Mouse (Mus musculus) hindbrain, embryonic 15.5 days (tissue): ENCODE measurements at regions not wholly inside any gene's neighbourhood (a gene's known extent, or its start where the extent isn't known, plus 50 kb on each side); places are given as distances from the start of the nearest gene placed in this dataset.

Source experiments
- ATAC-seq: fragments of 200-750 bp; cut with Nextera tagmentation; 2 replicates; pipeline ENCODE4 v1.8.0; 2017; ENCODE audit warnings: low read depth, moderate number of reproducible peaks, moderate TSS enrichment; ENCODE audit not compliant: low FRiP score
- H3K27ac ChIP-seq: fragments of 300-500 bp; sonication (generic); replicated peaks from 2 replicates; pipeline ENCODE4 v1.5.1; 2015; ENCODE audit warnings: mild to moderate bottlenecking, inconsistent platforms
- H3K27me3 ChIP-seq: fragments of 300-500 bp; sonication (generic); 2 replicates; pipeline ENCODE4 v1.6.1; 2015; ENCODE audit warnings: control low read depth, inconsistent platforms
- H3K36me3 ChIP-seq: fragments of 300-500 bp; sonication (generic); 2 replicates; pipeline ENCODE4 v1.6.1; 2015; ENCODE audit warnings: control low read depth, inconsistent platforms
- H3K4me1 ChIP-seq: fragments of 300-500 bp; sonication (generic); replicated peaks from 2 replicates; pipeline ENCODE4 v1.6.1; 2015; ENCODE audit warnings: control low read depth, inconsistent platforms
- H3K4me2 ChIP-seq: fragments of 300-500 bp; sonication (generic); 2 replicates; pipeline ENCODE4 v1.6.1; 2015; ENCODE audit warnings: moderate library complexity, mild to moderate bottlenecking, inconsistent platforms
- H3K4me3 ChIP-seq: fragments of 300-500 bp; sonication (generic); 2 replicates; pipeline ENCODE4 v1.5.1; 2015; ENCODE audit warnings: mild to moderate bottlenecking, inconsistent platforms
- H3K9ac ChIP-seq: fragments of 300-500 bp; sonication (generic); 2 replicates; pipeline ENCODE4 v1.6.1; 2015; ENCODE audit warnings: inconsistent platforms
- H3K9me3 ChIP-seq: fragments of 300-500 bp; sonication (generic); 2 replicates; pipeline ENCODE4 v1.6.1; 2016; ENCODE audit warnings: control low read depth, inconsistent platforms
- WGBS: fragments of 180-500 bp; shearing (Covaris S2); methylation state at CpG from one replicate; pipeline ENCODE4 v1.1.7; 2015; 5-methylcytosine and 5-hydroxymethylcytosine counted together

GRCm38 (mm10) chr12:95937705-95938104, 245.7 kb downstream of the Flrt2 start:
- H3K27ac ChIP-seq: no peak overlapping the region
- no peaks in the 10 kb centered on the region for H3K36me3 ChIP-seq
- no peak overlapping the region for H3K4me3 ChIP-seq
- no peaks in the 10 kb centered on the region for H3K27me3 ChIP-seq
- no peaks in the 10 kb centered on the region for H3K9me3 ChIP-seq
- H3K4me2 ChIP-seq: no peak overlapping the region
- H3K9ac ChIP-seq: no peak overlapping the region
- 73% methylated on average over 4 of the region's 4 CpGs for WGBS
- no peak for ATAC-seq
- H3K4me1 ChIP-seq: no peaks in the 10 kb centered on the region

GRCm38 (mm10) chr12:95940465-95941012, 248.5 kb downstream of the Flrt2 start:
- H3K4me3 ChIP-seq: no peak overlapping the region
- no peaks in the 10 kb centered on the region for H3K36me3 ChIP-seq
- no peaks in the 10 kb centered on the region for H3K9me3 ChIP-seq
- peak; percentile 45; the same call in 1 of the 2 replicates for ATAC-seq
- H3K9ac ChIP-seq: no peak overlapping the region
- no peak overlapping the region for H3K4me2 ChIP-seq
- no peaks in the 10 kb centered on the region for H3K27me3 ChIP-seq
- H3K4me1 ChIP-seq: no peaks in the 10 kb centered on the region
- 86% methylated on average over 1 of the region's 1 CpGs for WGBS
- H3K27ac ChIP-seq: no peak overlapping the region

- Histone ChIP-seq H3K27ac (no peak overlapping the region), H3K4me1 (no peaks in the 10 kb centered on the region), H3K4me2 (no peak overlapping the region), H3K9me3 (no peaks in the 10 kb centered on the region), H3K27me3 (peaks cover 11% of the 10 kb centered on the region; the same call in 1 of the 2 replicates), H3K36me3 (no peaks in the 10 kb centered on the region), H3K9ac (no peak overlapping the region), H3K4me3 (no peak overlapping the region)
- ATAC-seq: no peak
- 59% methylated on average over 6 of the region's 6 CpGs for WGBS
Observed at GRCm38 (mm10) chr12:95959786-95960504, 267.9 kb downstream of the Flrt2 start.

GRCm38 (mm10) chr12:95960505-95960871, 268.5 kb downstream of the Flrt2 start:
- peaks cover 11% of the 10 kb centered on the region; the same call in 1 of the 2 replicates for H3K27me3 ChIP-seq
- WGBS: 23% methylated on average over 3 of the region's 3 CpGs
- H3K27ac ChIP-seq: no peak overlapping the region
- H3K9me3 ChIP-seq: no peaks in the 10 kb centered on the region
- no peaks in the 10 kb centered on the region for H3K4me1 ChIP-seq
- ATAC-seq: 0 out of 2 replicates have a peak, but pooled peaks have one; percentile 54
- H3K36me3 ChIP-seq: no peaks in the 10 kb centered on the region
- no peak overlapping the region for H3K4me2 ChIP-seq
- H3K9ac ChIP-seq: no peak overlapping the region
- H3K4me3 ChIP-seq: no peak overlapping the region

GRCm38 (mm10) chr12:95962817-95963216, 270.8 kb downstream of the Flrt2 start:
- Histone ChIP-seq H3K36me3 (no peaks in the 10 kb centered on the region), H3K4me3 (no peak overlapping the region), H3K9ac (no peak overlapping the region), H3K4me2 (no peak overlapping the region), H3K9me3 (no peaks in the 10 kb centered on the region), H3K27me3 (peaks cover 11% of the 10 kb centered on the region; the same call in 1 of the 2 replicates), H3K4me1 (no peaks in the 10 kb centered on the region), H3K27ac (no peak overlapping the region)
- ATAC-seq: no peak
- 75% methylated on average over 4 of the region's 4 CpGs for WGBS

- H3K9ac ChIP-seq: no peak overlapping the region
- H3K27ac ChIP-seq: no peak overlapping the region
- H3K4me3 ChIP-seq: no peak overlapping the region
- ATAC-seq: no peak
- H3K4me2 ChIP-seq: no peak overlapping the region
- no peaks in the 10 kb centered on the region for H3K9me3 ChIP-seq
- no peaks in the 10 kb centered on the region for H3K36me3 ChIP-seq
- H3K27me3 ChIP-seq: no peaks in the 10 kb centered on the region
- H3K4me1 ChIP-seq: no peaks in the 10 kb centered on the region
- 86% methylated on average over 5 of the region's 5 CpGs for WGBS
Observed at GRCm38 (mm10) chr12:95988669-95989288, 296.8 kb downstream of the Flrt2 start.

- WGBS: 64% methylated on average over 2 of the region's 2 CpGs
- Histone ChIP-seq H3K27me3 (no peaks in the 10 kb centered on the region), H3K4me1 (no peaks in the 10 kb centered on the region), H3K27ac (no peak overlapping the region), H3K9me3 (no peaks in the 10 kb centered on the region), H3K4me2 (no peak overlapping the region), H3K9ac (no peak overlapping the region), H3K4me3 (no peak overlapping the region), H3K36me3 (no peaks in the 10 kb centered on the region)
- ATAC-seq: no peak
Observed at GRCm38 (mm10) chr12:95994963-95995362, 302.9 kb downstream of the Flrt2 start.

- no peaks in the 10 kb centered on the region for H3K9me3 ChIP-seq
- ATAC-seq: no peak
- no peaks in the 10 kb centered on the region for H3K36me3 ChIP-seq
- no peaks in the 10 kb centered on the region for H3K27me3 ChIP-seq
- H3K4me3 ChIP-seq: no peak overlapping the region
- H3K9ac ChIP-seq: no peak overlapping the region
- 67% methylated on average over 1 of the region's 1 CpGs for WGBS
- H3K4me1 ChIP-seq: no peaks in the 10 kb centered on the region
- no peak overlapping the region for H3K4me2 ChIP-seq
- no peak overlapping the region for H3K27ac ChIP-seq
Observed at GRCm38 (mm10) chr12:96030180-96030579, 338.2 kb downstream of the Flrt2 start.

GRCm38 (mm10) chr12:96075365-96075764, 383.3 kb downstream of the Flrt2 start:
- Histone ChIP-seq H3K4me2 (no peak overlapping the region), H3K4me3 (no peak overlapping the region), H3K9me3 (no peaks in the 10 kb centered on the region), H3K9ac (no peak overlapping the region), H3K36me3 (no peaks in the 10 kb centered on the region), H3K4me1 (no peaks in the 10 kb centered on the region), H3K27ac (no peak overlapping the region), H3K27me3 (no peaks in the 10 kb centered on the region)
- ATAC-seq: no peak
- WGBS: 70% methylated on average over 4 of the region's 4 CpGs

GRCm38 (mm10) chr12:96090995-96091394, 399.0 kb downstream of the Flrt2 start:
- no peak overlapping the region for H3K4me2 ChIP-seq
- no peak for ATAC-seq
- no peaks in the 10 kb centered on the region for H3K4me1 ChIP-seq
- no peaks in the 10 kb centered on the region for H3K27me3 ChIP-seq
- no peaks in the 10 kb centered on the region for H3K9me3 ChIP-seq
- no peaks in the 10 kb centered on the region for H3K36me3 ChIP-seq
- 95% methylated on average over 2 of the region's 2 CpGs for WGBS
- no peak overlapping the region for H3K4me3 ChIP-seq
- no peak overlapping the region for H3K27ac ChIP-seq
- no peak overlapping the region for H3K9ac ChIP-seq

GRCm38 (mm10) chr12:96106254-96106653, 414.2 kb downstream of the Flrt2 start:
- no peaks in the 10 kb centered on the region for H3K9me3 ChIP-seq
- H3K36me3 ChIP-seq: no peaks in the 10 kb centered on the region
- no peaks in the 10 kb centered on the region for H3K27me3 ChIP-seq
- WGBS: 80% methylated on average over 1 of the region's 1 CpGs
- no peak for ATAC-seq
- no peak overlapping the region for H3K4me2 ChIP-seq
- H3K4me3 ChIP-seq: no peak overlapping the region
- H3K4me1 ChIP-seq: no peaks in the 10 kb centered on the region
- H3K27ac ChIP-seq: no peak overlapping the region
- H3K9ac ChIP-seq: no peak overlapping the region

- no peaks in the 10 kb centered on the region for H3K9me3 ChIP-seq
- H3K9ac ChIP-seq: no peak overlapping the region
- H3K4me1 ChIP-seq: no peaks in the 10 kb centered on the region
- no peaks in the 10 kb centered on the region for H3K36me3 ChIP-seq
- peak; percentile 56; the same call in 1 of the 2 replicates for ATAC-seq
- no peak overlapping the region for H3K27ac ChIP-seq
- no peak overlapping the region for H3K4me2 ChIP-seq
- H3K4me3 ChIP-seq: no peak overlapping the region
- no peaks in the 10 kb centered on the region for H3K27me3 ChIP-seq
- WGBS: 19% methylated on average over 3 of the region's 3 CpGs
Observed at GRCm38 (mm10) chr12:96114727-96115379, 422.8 kb downstream of the Flrt2 start.
